Mouse (Mus musculus) ovary, adult 2 months (tissue): ENCODE data around the gene Tspan13. TPM values are rescaled to one million over a fixed set of nuclear protein-coding genes. Genes with fewer than 3 reads are reported as not detected.

ENCODE experiments used
- polyA plus RNA-seq: library from polyadenylated mRNA; depleted of rRNA; stranded (reverse); fragments of >200 nt; gene quantifications from 2 replicates; pipeline ENCODE4 v1.2.3, GENCODE M21; 2012; rRNA removed

Gene Tspan13
- 131 and 395 TPM in 2 replicates for polyA plus RNA-seq

DNA sequence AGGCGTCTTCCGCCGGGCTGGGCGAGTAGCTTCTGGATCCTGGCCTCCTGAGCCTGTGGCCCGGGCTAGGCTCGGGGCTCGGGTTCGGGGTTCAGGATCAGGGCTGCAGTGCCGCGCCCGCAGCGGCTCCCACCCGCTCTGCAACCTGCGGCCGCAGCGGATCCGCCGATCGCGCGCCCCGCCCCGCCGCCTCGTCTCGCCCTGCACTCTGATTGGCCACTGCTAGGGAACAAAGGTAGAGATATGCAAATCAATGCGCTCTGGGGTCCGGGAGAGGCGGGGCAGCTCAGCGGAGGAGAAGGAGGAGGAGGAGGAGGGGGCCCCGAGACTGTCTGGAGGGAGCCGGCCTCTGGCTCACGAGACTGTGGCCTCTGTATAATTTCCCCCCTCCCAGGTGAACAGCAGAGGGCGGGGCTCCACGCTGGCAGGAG lies at the start of gene Tspan13:
Gene Tspan13, minus strand, starts transcription at position 153 of the 431 bp plus-strand sequence.

DNA sequence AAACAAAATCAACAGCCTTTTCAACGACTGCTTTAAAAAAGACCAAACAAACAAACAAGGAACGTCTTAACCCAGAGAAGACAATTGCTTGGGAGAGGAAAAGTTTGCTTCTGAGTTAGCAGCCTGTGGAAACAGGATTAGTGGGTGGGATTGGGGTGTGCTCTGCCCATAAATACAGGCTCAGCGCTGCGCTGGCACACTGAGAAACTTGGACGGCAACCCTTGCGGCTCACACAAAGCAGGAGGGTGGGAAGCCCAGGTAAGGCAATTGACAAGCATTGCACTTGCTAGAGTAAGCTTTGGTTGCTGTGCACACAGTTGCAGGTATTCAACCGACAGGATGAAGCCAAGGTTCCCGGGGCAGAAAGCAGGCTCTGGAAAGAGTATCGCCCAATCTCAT lies 49.6 kb downstream of the Tspan13 start, which contains the start of gene Agr2:
Gene Agr2, plus strand, starts transcription at position 197 of the 400 bp plus-strand sequence.

Other genes with a start within 250 kb of the Tspan13 start
- 0.92 and 1.4 TPM in 2 replicates for gene Agr3, start 116.9 kb downstream of the Tspan13 start, polyA plus RNA-seq
- 7.4 and 8.6 TPM in 2 replicates for gene Agr2, start 49.6 kb downstream of the Tspan13 start, polyA plus RNA-seq
- 7.5 and 9.8 TPM in 2 replicates for gene Ankmy2, start 114.6 kb upstream of the Tspan13 start, polyA plus RNA-seq
- 11.1 and 11.4 TPM in 2 replicates for gene Bzw2, start 115.6 kb upstream of the Tspan13 start, polyA plus RNA-seq
- gene Lrrc72, start 210.9 kb upstream of the Tspan13 start, polyA plus RNA-seq, result not detected in 2 replicates